Mouse (Mus musculus): ENCODE measurements around the gene Hsd17b1.

DNA sequence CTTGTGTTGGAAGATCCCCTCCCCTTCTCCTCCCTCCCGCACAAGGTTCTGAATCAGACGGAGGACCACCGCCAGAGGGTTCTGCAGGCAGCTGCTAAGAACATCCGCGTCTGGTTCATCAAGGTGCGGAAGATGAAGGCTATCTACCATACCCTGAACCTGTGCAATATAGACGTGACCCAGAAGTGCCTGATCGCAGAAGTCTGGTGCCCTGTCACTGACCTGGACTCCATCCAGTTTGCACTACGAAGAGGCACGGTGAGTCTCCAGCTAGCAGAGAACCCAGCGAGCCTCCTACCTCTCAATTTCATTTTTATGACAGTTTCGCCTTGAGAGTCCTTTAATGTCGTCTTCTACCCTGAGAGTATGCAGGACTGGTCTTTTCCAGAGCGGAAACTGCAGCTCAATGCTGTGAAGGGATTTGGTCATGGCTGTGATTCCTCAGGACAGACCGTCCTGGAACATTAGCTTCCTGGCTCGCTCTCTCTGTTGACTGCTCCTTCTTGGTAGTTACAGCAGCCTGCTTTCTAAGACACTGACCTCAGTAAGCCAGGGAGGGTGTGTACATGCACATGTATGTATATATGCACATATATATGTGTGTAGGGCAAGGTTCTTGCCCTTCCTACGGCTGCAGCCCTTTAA, 44.2 kb upstream of the Hsd17b1 start:
- TF ChIP-seq CTCF (IDR thresholded peaks at IDR 0.05; ENCODE audit: insufficient read depth, low read length) (no peak), POLR2A (IDR thresholded peaks at IDR 0.05; ENCODE audit: borderline replicate concordance, extremely low read depth, low read depth, low read length) (no peak)
